Mouse (Mus musculus): ENCODE data around the gene Tmem11. TPM values are rescaled to one million over a fixed set of nuclear protein-coding genes. Genes with fewer than 3 reads are reported as not detected.

The Tmem11 gene
- total RNA-seq, 2 experiments from 2014 or later, result 40.4 to 45.0 TPM

GRCm38 (mm10) chr11:60827241-60827945, 51.7 kb downstream of the Tmem11 start:
- DNase-seq, result no peak

DNA sequence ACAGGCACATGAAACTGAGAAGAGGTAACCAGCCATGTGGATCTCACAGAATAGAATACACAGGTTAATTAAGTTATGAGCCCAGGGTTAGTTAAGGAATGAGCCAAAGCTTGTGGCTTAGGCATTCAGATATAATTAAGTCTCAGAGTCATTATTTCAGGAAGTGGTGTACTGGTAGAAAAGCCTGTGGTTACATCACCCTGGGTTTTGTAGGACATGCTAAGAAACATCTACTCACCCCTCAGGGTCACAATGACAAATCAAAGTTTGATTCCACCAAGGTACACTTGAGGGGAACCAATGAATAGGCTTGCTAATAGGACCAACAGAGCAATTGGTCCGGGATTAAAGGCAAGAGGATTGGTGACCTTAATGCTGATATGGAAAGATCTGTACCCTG, 52.4 kb downstream of the Tmem11 start:
- DNase-seq, result no peak

DNA sequence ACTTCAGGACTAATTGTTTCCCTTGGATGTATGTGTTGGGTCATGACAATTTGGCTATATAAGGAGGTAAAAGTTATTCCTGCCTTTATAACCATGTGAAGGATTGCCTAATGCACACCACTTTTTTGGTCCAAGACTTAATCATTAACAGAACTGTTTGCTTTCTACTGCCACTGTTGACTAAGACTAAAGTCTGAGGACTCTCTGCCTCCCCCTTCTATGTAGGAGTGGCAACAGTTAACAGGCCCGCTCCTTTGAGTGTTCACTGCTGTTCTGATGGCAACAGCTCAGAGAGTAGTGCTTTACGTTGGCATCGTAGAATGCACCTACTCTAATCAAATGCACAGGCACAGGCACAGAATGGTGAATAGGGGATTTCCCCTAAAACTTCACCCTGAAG, 53.9 kb downstream of the Tmem11 start:
- no peak for DNase-seq

DNA sequence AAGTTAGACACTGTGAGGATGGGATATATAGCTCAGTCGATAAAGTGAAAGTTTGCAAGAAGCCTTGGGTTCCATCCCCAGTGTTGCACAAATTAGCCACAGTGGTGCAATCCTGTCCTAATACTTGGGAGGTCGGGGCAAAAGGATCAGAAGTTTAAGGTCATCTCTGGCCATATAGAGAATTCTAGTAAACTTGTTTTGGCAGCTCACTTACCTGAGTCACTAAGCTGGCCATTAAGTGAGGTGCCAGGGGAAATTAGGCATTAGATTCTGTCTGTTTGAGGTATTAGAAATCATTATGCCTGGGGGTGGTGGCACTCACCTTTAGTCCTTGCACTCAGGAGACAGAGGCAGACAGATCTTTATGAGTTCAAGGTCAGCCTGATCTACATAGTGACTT, 55.3 kb downstream of the Tmem11 start:
- DNase-seq, result no peak

- DNase-seq, result no peak
These were observed 62.7 kb downstream of the Tmem11 start for GRCm38 (mm10) chr11:60816398-60816797.

Other genes with a start within 250 kb of the Tmem11 start
- 10 to 100 TPM; 15.7 to 20.3 TPM for gene Llgl1, start 179.5 kb downstream of the Tmem11 start, total RNA-seq (2021)
- 10 to 100 TPM; 88.9 to 89.0 TPM for gene Flii, start 152.0 kb downstream of the Tmem11 start, total RNA-seq (2021)
- 10 to 100 TPM; 79.9 to 81.7 TPM for gene Mief2, start 150.9 kb downstream of the Tmem11 start, total RNA-seq (2021)
- 1 to 10 TPM; 6.5 to 7.6 TPM for gene Top3a, start 101.9 kb downstream of the Tmem11 start, total RNA-seq (2021)
- gene Smcr8, start 101.7 kb downstream of the Tmem11 start, total RNA-seq (2021), result 10 to 100 TPM; 13.3 to 14.5 TPM
- gene Shmt1, start 67.6 kb downstream of the Tmem11 start, total RNA-seq (2021), result 10 to 100 TPM; 21.7 to 26.3 TPM
- gene Dhrs7b, start 48.6 kb downstream of the Tmem11 start, total RNA-seq (2021), result 10 to 100 TPM; 14.9 to 16.2 TPM
- 10 to 100 TPM; 12.4 to 16.8 TPM for gene Natd1, start 35.5 kb upstream of the Tmem11 start, total RNA-seq (2021)
- 100 to 1,000 TPM; 106 to 115 TPM for gene Map2k3, start 52.8 kb upstream of the Tmem11 start, total RNA-seq (2021)
- 10 to 100 TPM; 21.6 to 33.9 TPM for gene Kcnj12, start 143.3 kb upstream of the Tmem11 start, total RNA-seq (2021)
- gene Tnfrsf13b, start 247.5 kb upstream of the Tmem11 start, total RNA-seq (2021), result 1 to 10 TPM in 1 of 2 experiments, under 1 TPM in 1; 0.61 to 1.2 TPM

Data from gastrocnemius, postnatal 10 days (tissue).